Mouse (Mus musculus) kidney, postnatal 14 days (tissue): Measurements from ENCODE around the gene Svs3b.
A peak's percentile ranks its signal among the peaks of the same experiment; 100 is the strongest.
"Not testable (repeated sequence)": the region's sequence is repeated elsewhere in the genome, so short reads cannot be mapped to it uniquely, and the experiment has no call there.

Experiments
- DNase-seq: peaks from one replicate; pipeline ENCODE4 v3.0.0; 2022; ENCODE audit warnings: mixed read lengths

Svs3b gene

DNA sequence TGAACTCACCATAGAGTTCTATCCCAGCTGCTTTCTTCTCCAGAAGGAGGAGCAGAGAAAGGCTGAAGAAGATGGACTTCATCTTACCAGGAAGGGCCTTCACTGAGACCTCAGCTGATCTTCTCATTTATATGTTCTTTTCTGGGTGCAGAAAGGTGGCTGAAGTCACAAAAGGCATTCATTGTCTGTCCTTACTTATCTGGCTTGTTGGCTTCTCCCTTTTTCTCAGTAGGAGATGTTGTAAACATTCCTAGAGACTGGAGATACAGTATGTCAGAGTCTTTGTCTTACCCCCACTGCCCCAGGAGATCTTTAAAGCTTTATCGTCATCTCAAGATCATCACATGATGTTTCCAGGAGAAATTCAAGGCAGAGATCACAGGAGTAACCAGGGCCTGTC is at the start of gene Svs3b:
TSS of gene Svs3b (minus strand) at position 101 of the 400 bp plus-strand sequence.
- DNase-seq, result not testable (repeated sequence)

- DNase-seq, result not testable (repeated sequence)
Measured at GRCm38 (mm10) chr2:164288968-164289367, 32.5 kb upstream of the Svs3b start, which contains the start of gene Svs3a. Gene Svs3a, plus strand, starts transcription at chr2:164289268.

DNA sequence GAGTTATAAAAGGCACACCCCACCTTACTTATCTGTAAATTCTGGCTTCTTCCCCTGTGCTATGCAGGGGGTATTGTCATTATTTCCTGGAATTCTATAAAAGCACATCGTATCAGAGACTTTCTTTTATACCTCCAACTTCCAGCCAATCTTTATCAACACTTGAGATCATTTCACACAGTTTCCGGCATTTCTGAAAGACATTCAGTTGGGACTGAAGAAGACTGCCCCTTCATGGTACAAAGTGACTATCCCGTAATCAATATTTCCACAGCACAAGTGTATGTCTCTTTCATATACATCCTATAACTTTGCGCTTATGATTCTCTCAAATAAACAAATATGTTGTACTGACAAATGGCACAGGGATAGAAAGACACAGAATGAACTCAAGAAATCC is 21.9 kb upstream of the Svs3b start, which contains the start of gene Svs4:
TSS of gene Svs4 (minus strand) at position 101 of the 400 bp plus-strand sequence.
- DNase-seq, result no peak

DNA sequence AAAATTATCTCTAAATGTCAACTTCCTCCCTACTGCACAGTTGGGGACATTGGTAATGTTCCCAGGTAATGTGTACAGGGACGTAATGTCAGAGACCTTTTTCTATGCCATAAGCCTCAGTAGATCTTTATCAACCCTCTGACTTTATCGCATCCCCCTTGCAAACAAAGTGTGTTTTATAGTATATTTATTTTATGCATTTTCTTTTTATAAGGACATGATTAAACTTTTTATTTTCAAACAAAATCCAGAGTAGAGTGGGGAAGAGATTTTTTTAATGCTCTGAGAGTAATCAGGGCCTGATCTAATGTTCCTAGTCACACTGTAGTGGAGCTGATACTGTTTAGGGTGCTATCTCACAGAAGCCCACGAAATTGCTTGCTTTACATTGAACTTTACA is 18.1 kb downstream of the Svs3b start, which contains the start of gene Svs2:
TSS of gene Svs2 (minus strand) at position 101 of the 400 bp plus-strand sequence.
- no peak for DNase-seq

- DNase-seq, result no peak
Measured at GRCm38 (mm10) chr2:164232671-164233070, 23.8 kb downstream of the Svs3b start.

- no peak for DNase-seq
Measured at GRCm38 (mm10) chr2:164228361-164229070, 27.9 kb downstream of the Svs3b start.

DNA sequence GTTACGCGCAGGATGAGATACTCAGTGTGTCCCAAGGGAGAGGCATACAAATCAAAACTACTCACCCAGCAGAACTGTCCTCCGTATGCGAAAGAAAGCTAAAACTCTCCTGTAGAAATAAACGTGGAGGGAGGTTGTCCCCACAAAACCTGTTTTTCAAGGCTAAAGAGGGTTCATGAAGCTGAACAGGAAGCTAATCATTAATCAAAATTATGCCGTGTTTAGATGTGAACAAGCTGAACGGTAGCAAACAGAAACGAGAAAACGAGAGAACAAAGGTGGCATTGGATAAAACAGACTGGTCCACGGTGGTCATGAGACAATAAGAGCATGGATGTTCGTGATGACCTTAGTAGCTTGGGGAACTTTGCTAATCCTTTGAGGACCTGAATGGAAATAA is 34.9 kb downstream of the Svs3b start, which contains the start of gene Wfdc15b:
TSS of gene Wfdc15b (minus strand) at position 139 of the 400 bp plus-strand sequence.
- peak; percentile 30 for DNase-seq

DNA sequence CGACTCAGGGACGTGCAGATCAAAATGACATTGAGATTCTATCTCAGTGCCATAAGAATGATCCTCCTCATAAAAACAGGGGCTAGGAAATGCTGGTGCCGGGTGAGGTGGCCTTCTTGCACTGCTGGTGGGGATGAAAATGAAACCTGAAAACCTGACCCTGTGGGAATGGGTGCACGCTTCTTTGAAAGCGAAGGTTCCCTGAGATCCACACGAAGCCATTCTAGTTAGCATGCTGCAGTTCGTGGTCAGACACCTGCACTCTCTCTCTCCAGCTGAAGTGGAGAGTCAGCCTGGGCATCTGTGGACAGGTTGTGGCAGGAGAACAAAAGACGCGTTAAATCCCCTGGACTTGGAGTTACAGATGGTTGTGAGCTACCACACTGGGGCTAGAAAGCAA is 37.1 kb downstream of the Svs3b start:
- DNase-seq, result no peak

- DNase-seq, result no peak
Measured at GRCm38 (mm10) chr2:164212711-164213110, 43.7 kb downstream of the Svs3b start.

- no peak for DNase-seq
Measured at GRCm38 (mm10) chr2:164210892-164211291, 45.5 kb downstream of the Svs3b start.

DNA sequence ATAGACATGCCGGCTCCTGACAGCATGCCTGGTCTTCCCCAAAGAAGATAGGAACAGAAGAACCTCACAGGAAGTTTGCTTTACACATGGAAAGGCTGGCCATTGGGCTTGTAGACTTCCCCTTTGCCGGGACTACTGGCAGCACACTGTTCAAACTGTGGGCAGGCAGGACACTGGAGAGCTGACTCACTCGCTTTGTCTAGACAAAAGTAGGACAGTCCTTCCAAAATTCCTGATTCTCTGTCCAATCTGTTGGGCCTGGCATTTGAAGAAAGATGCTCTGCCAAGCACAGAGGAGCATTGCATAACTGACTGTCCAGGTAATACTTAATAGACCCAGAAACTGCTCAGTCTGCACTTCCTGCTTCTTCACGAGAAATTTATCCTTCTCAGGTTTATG is 49.8 kb downstream of the Svs3b start:
- DNase-seq, result no peak

- DNase-seq, result peak; percentile 55
Measured at GRCm38 (mm10) chr2:164206011-164206410, 50.4 kb downstream of the Svs3b start.
